Mouse (Mus musculus): Measurements from ENCODE around the gene Sipa1.

DNA sequence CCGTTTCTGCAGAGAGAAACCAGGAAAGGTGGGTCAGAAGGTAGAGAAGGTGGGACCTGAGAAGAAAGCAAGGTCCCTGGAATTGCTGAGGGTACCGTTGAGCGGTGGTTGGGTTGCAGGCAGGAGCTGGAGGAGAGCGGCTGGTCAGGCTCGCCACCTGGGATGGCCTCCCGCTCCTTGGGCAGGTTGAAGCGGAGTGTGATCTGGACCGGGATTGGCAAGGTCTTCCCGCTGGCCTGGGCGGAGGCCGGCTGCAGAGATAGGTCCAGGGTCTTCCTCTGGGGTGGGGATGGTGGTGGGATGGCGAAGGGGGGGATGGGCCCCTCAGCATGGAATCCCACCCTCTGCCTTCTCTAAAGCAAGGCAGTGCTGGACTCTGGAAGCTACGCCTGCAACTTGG, 54.8 kb downstream of the Sipa1 start:
- TF ChIP-seq CTCF (IDR thresholded peaks at IDR 0.05; ENCODE audit: low read depth) = no peak
- TF ChIP-seq EP300 (optimal IDR thresholded peaks at IDR 0.05) = no peak

Data from stomach, postnatal 0 days (tissue).